Mouse (Mus musculus) MEL (cell line): Measurements from ENCODE around the gene Nr2f6.

Source experiments
- CTCF ChIP-seq, 3 experiments: IDR thresholded peaks in 2 of 3; conservative IDR thresholded peaks in 1 of 3; 2 replicates each; pipeline ENCODE4 v1.5.1; 2011 to 2012; ENCODE audit warnings: low read length in 3 of 3, low read depth in 2 of 3, mild to moderate bottlenecking in 2 of 3, improper control_type of control experiment in 1 of 3, inconsistent platforms in 1 of 3, mixed read lengths in 1 of 3, moderate library complexity in 1 of 3; ENCODE audit not compliant: control insufficient read depth in 1 of 3, insufficient read depth in 1 of 3, poor library complexity in 1 of 3, severe bottlenecking in 1 of 3
- EP300 ChIP-seq, 2 experiments: IDR thresholded peaks; 2 replicates each; pipeline ENCODE4 v1.6.1; 2011; ENCODE audit warnings: improper control_type of control experiment in 2 of 2, low read length in 2 of 2, low read depth in 1 of 2, mild to moderate bottlenecking in 1 of 2
- GABPA ChIP-seq: IDR thresholded peaks from 2 replicates; pipeline ENCODE4 v1.6.1; 2012; ENCODE audit warnings: low read depth, mild to moderate bottlenecking, inconsistent platforms, low read length, improper control_type of control experiment, moderate library complexity
- HCFC1 ChIP-seq: IDR thresholded peaks from 2 replicates; pipeline ENCODE4 v1.6.1; 2012; ENCODE audit warnings: low read depth, mild to moderate bottlenecking, inconsistent platforms, low read length, improper control_type of control experiment, moderate library complexity
- KAT2A ChIP-seq: conservative IDR thresholded peaks from 2 replicates; pipeline ENCODE4 v1.6.1; 2012; ENCODE audit warnings: low read depth, low read length, improper control_type of control experiment, inconsistent platforms
- NELFE ChIP-seq: IDR thresholded peaks from 2 replicates; pipeline ENCODE4 v1.6.1; 2011; ENCODE audit warnings: low read depth, low read length, improper control_type of control experiment
- POLR2A ChIP-seq, 2 experiments: IDR thresholded peaks; 2 replicates each; pipeline ENCODE4 v1.6.1; 2011 to 2012; ENCODE audit warnings: low read length in 2 of 2, mild to moderate bottlenecking in 2 of 2, control low read depth in 1 of 2, improper control_type of control experiment in 1 of 2, low read depth in 1 of 2, moderate library complexity in 1 of 2; ENCODE audit not compliant: control insufficient read depth in 1 of 2, insufficient read depth in 1 of 2, poor library complexity in 1 of 2
- POLR2AphosphoS2 ChIP-seq: IDR thresholded peaks from 2 replicates; pipeline ENCODE4 v1.6.1; 2011; ENCODE audit warnings: low read length, improper control_type of control experiment
- SIN3A ChIP-seq: IDR thresholded peaks from 2 replicates; pipeline ENCODE4 v1.6.1; 2012; ENCODE audit warnings: low read length, improper control_type of control experiment, inconsistent platforms
- TAL1 ChIP-seq: IDR thresholded peaks from 2 replicates; pipeline ENCODE4 v1.6.1; 2012; ENCODE audit warnings: mild to moderate bottlenecking, inconsistent platforms, low read length, moderate library complexity, mixed read lengths
- TBP ChIP-seq: IDR thresholded peaks from 2 replicates; pipeline ENCODE4 v1.8.0; 2011; ENCODE audit warnings: low read depth, low read length, improper control_type of control experiment
- USF1 ChIP-seq: IDR thresholded peaks from 2 replicates; pipeline ENCODE4 v1.6.1; 2014; ENCODE audit warnings: low read depth, mild to moderate bottlenecking, inconsistent platforms, low read length, improper control_type of control experiment, moderate library complexity
- ZNF384 ChIP-seq: IDR thresholded peaks from 2 replicates; pipeline ENCODE4 v1.6.1; 2012; ENCODE audit warnings: low read depth, mild to moderate bottlenecking, inconsistent platforms, low read length, improper control_type of control experiment

DNA sequence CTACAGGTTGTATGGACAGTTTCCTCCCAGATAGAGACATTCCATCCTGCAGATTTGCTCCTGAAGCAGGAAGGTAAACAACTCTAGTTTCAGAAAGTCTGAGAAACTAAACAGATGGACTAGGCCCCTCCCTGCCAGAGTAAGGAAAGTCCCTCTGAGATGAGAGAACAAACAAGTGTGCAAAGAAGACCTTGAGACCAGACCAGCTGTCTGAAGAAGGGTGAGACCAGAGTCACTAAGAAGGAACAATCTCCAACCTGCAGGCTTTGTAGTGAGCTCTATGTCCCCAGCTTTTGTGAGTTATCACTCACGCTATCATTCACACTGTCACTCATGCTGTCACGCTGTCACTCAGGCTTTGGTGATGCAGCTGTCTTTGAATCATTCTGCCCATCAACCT is 9.9 kb upstream of the Nr2f6 start:
- no peak for TF ChIP-seq HCFC1
- no peak for TF ChIP-seq POLR2A (IDR thresholded peaks at IDR 0.05; ENCODE audit: control insufficient read depth in 1 of 2, insufficient read depth in 1 of 2, low read depth in 1 of 2, low read length in 2 of 2, poor library complexity in 1 of 2)
- TF ChIP-seq CTCF (IDR thresholded peaks at IDR 0.05 in 2 of 3, conservative IDR thresholded peaks at IDR 0.05 in 1 of 3; ENCODE audit: control insufficient read depth in 1 of 3, insufficient read depth in 1 of 3, low read depth in 2 of 3, low read length in 3 of 3, poor library complexity in 1 of 3, severe bottlenecking in 1 of 3), result no peak
- no peak for TF ChIP-seq NELFE
- no peak for TF ChIP-seq ZNF384
- no peak for TF ChIP-seq SIN3A
- no peak for TF ChIP-seq USF1
- no peak for TF ChIP-seq EP300 (IDR thresholded peaks at IDR 0.05; ENCODE audit: low read depth in 1 of 2, low read length in 2 of 2)
- TF ChIP-seq POLR2AphosphoS2, result no peak
- no peak for TF ChIP-seq GABPA
- TF ChIP-seq KAT2A, result no peak
- no peak for TF ChIP-seq TAL1
- TF ChIP-seq TBP, result no peak
